Mouse (Mus musculus): ENCODE results near the gene Dnah11. TPM values are rescaled to one million over a fixed set of nuclear protein-coding genes. Genes with fewer than 3 reads are reported as not detected.

The Dnah11 gene
- polyA plus RNA-seq, 1 experiment from 2014 or later = 0.74 TPM

DNA sequence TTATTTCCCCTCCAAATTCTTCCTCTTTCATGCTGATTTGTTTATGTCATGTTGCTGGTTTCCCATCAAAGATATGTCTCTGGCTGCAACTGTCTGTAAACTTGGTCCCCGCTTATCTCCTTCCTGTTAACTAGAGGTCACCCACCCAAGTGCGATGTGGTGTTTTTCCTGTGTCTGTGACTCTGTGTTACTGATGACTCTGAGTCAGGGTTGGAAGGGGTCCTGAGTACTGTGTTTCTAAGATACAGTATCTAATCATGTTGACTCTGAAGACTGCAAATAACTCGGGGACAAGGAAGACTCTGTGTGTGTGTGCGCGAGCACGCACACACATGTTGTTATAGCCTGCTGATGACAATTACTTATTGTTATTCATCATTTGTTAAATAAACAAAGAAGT, 179.9 kb downstream of the Dnah11 start:
- H3K9me3 ChIP-seq (ENCODE audit: control insufficient read depth, low read length) = no peaks in the 10 kb centered on the region
- no peak for DNase-seq (ENCODE audit: low spot score)
- H3K4me2 ChIP-seq (replicated peaks) = no peak overlapping the region
- H3K9ac ChIP-seq = no peak overlapping the region
- no peak for ATAC-seq (ENCODE audit: low FRiP score)
- WGBS = 83% methylated on average over 6 of the region's 6 CpGs
- H3K4me3 ChIP-seq (replicated peaks; ENCODE audit: low read length) = no peak overlapping the region
- no peak overlapping the region for H3K27ac ChIP-seq
- H3K36me3 ChIP-seq (replicated peaks; ENCODE audit: control insufficient read depth, insufficient read depth) = no peaks in the 10 kb centered on the region
- H3K27me3 ChIP-seq (ENCODE audit: control insufficient read depth, insufficient read depth, low read length) = no peaks in the 10 kb centered on the region
- no peaks in the 10 kb centered on the region for H3K4me1 ChIP-seq (replicated peaks; ENCODE audit: control insufficient read depth, insufficient read depth, low read length)

GRCm38 (mm10) chr12:118013872-118014271, 185.0 kb downstream of the Dnah11 start:
- Histone ChIP-seq H3K4me2 (replicated peaks) (no peak overlapping the region), H3K36me3 (replicated peaks; ENCODE audit: control insufficient read depth, insufficient read depth) (no peaks in the 10 kb centered on the region), H3K4me1 (replicated peaks; ENCODE audit: control insufficient read depth, insufficient read depth, low read length) (no peaks in the 10 kb centered on the region), H3K9ac (no peak overlapping the region), H3K27me3 (ENCODE audit: control insufficient read depth, insufficient read depth, low read length) (no peaks in the 10 kb centered on the region), H3K27ac (no peak overlapping the region), H3K4me3 (replicated peaks; ENCODE audit: low read length) (no peak overlapping the region), H3K9me3 (ENCODE audit: control insufficient read depth, low read length) (no peaks in the 10 kb centered on the region)
- no peak for ATAC-seq (ENCODE audit: low FRiP score)
- DNase-seq (ENCODE audit: low spot score) = no peak
- WGBS = 95% methylated on average over 3 of the region's 3 CpGs

- Histone ChIP-seq H3K9ac (no peak overlapping the region), H3K4me1 (replicated peaks; ENCODE audit: control insufficient read depth, insufficient read depth, low read length) (no peaks in the 10 kb centered on the region), H3K27me3 (ENCODE audit: control insufficient read depth, insufficient read depth, low read length) (no peaks in the 10 kb centered on the region), H3K27ac (no peak overlapping the region), H3K36me3 (replicated peaks; ENCODE audit: control insufficient read depth, insufficient read depth) (no peaks in the 10 kb centered on the region), H3K9me3 (ENCODE audit: control insufficient read depth, low read length) (no peaks in the 10 kb centered on the region), H3K4me2 (replicated peaks) (no peak overlapping the region), H3K4me3 (replicated peaks; ENCODE audit: low read length) (no peak overlapping the region)
- DNase-seq (ENCODE audit: low spot score) (no peak), ATAC-seq (ENCODE audit: low FRiP score) (no peak)
- WGBS = 90% methylated on average over 8 of the region's 8 CpGs
Observed at GRCm38 (mm10) chr12:118011921-118012320, 186.9 kb downstream of the Dnah11 start.

GRCm38 (mm10) chr12:117994938-117995337, 203.9 kb downstream of the Dnah11 start:
- Histone ChIP-seq H3K4me1 (replicated peaks; ENCODE audit: control insufficient read depth, insufficient read depth, low read length) (peaks cover 1% of the 10 kb centered on the region; the same call in 1 of the 2 replicates), H3K4me2 (replicated peaks) (no peak overlapping the region), H3K27me3 (ENCODE audit: control insufficient read depth, insufficient read depth, low read length) (peaks cover 57% of the 10 kb centered on the region), H3K27ac (no peak overlapping the region), H3K4me3 (replicated peaks; ENCODE audit: low read length) (no peak overlapping the region), H3K36me3 (replicated peaks; ENCODE audit: control insufficient read depth, insufficient read depth) (no peaks in the 10 kb centered on the region), H3K9me3 (ENCODE audit: control insufficient read depth, low read length) (no peaks in the 10 kb centered on the region), H3K9ac (no peak overlapping the region)
- ATAC-seq (ENCODE audit: low FRiP score) (no peak), DNase-seq (ENCODE audit: low spot score) (no peak)
- WGBS = 46% methylated on average over 9 of the region's 9 CpGs

- ATAC-seq (ENCODE audit: low FRiP score) (peak; percentile 93), DNase-seq (ENCODE audit: low spot score) (peak; percentile 86)
- H3K9me3 ChIP-seq (ENCODE audit: control insufficient read depth, low read length) = no peaks in the 10 kb centered on the region
- H3K4me1 ChIP-seq (replicated peaks; ENCODE audit: control insufficient read depth, insufficient read depth, low read length) = peaks cover 13% of the 10 kb centered on the region
- no peaks in the 10 kb centered on the region for H3K36me3 ChIP-seq (replicated peaks; ENCODE audit: control insufficient read depth, insufficient read depth)
- H3K27me3 ChIP-seq (ENCODE audit: control insufficient read depth, insufficient read depth, low read length) = peaks cover 63% of the 10 kb centered on the region
- no peak overlapping the region for H3K9ac ChIP-seq
- H3K27ac ChIP-seq = no peak overlapping the region
- no peak overlapping the region for H3K4me2 ChIP-seq (replicated peaks)
- no peak overlapping the region for H3K4me3 ChIP-seq (replicated peaks; ENCODE audit: low read length)
- WGBS = 2% methylated on average over 7 of the region's 7 CpGs
Observed at GRCm38 (mm10) chr12:117993499-117993898, 205.3 kb downstream of the Dnah11 start.

DNA sequence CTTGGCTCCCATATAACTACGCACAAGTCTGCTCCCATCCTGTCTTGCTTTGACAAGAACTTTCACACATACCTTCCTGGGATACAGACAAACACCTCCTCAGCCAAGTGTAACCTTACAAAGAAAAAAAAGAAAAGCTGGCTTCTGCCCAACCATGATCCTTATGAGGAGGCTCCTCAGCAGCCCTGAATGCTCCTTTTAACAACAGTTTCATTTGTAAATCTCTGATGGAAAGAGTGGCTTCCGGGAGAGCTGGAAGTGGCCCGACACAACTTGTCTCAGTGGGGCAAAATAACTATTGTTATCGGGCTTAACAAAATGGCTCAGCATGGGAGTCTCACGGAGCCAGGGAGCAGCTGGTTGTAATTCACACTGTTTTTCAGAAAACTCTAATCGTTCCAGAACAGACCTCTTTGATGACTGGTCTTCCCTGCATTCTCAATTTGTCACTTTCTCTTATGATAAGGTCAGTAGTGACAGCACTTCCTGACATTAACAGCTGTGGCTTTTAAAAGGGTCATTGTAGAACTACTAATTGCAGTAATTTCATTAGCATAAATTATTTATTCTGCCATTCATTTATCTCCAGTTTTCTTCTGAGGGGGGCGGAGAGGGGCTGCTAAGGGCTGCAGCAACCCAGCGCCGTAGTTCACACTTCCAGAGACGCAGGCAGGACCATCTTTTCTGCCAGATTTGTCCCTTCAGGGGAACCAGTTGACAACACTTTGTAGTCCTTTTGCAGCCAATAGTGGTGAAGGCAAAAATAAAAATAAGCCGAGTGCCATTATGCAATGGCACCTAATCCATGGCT, 209.6 kb downstream of the Dnah11 start:
- Histone ChIP-seq H3K27ac (peak overlapping the region; percentile 9; the same call in 1 of the 2 replicates), H3K4me2 (replicated peaks) (peak overlapping the region; percentile 42), H3K9me3 (ENCODE audit: control insufficient read depth, low read length) (no peaks in the 10 kb centered on the region), H3K4me3 (replicated peaks; ENCODE audit: low read length) (no peak overlapping the region), H3K36me3 (replicated peaks; ENCODE audit: control insufficient read depth, insufficient read depth) (no peaks in the 10 kb centered on the region), H3K27me3 (ENCODE audit: control insufficient read depth, insufficient read depth, low read length) (peaks cover 67% of the 10 kb centered on the region), H3K4me1 (replicated peaks; ENCODE audit: control insufficient read depth, insufficient read depth, low read length) (peaks cover 13% of the 10 kb centered on the region), H3K9ac (no peak overlapping the region)
- DNase-seq (ENCODE audit: low spot score) (peak; percentile 54), ATAC-seq (ENCODE audit: low FRiP score) (peak; percentile 53; the same call in 1 of the 2 replicates)
- 4% methylated on average over 11 of the region's 11 CpGs for WGBS

- Histone ChIP-seq H3K4me3 (replicated peaks; ENCODE audit: low read length) (no peak overlapping the region), H3K27ac (no peak overlapping the region), H3K9me3 (ENCODE audit: control insufficient read depth, low read length) (no peaks in the 10 kb centered on the region), H3K4me2 (replicated peaks) (no peak overlapping the region), H3K4me1 (replicated peaks; ENCODE audit: control insufficient read depth, insufficient read depth, low read length) (no peaks in the 10 kb centered on the region), H3K9ac (no peak overlapping the region), H3K36me3 (replicated peaks; ENCODE audit: control insufficient read depth, insufficient read depth) (no peaks in the 10 kb centered on the region), H3K27me3 (ENCODE audit: control insufficient read depth, insufficient read depth, low read length) (peaks cover 31% of the 10 kb centered on the region)
- WGBS = 88% methylated on average over 3 of the region's 3 CpGs
- DNase-seq (ENCODE audit: low spot score) (no peak), ATAC-seq (ENCODE audit: low FRiP score) (no peak)
Observed at GRCm38 (mm10) chr12:117980315-117980714, 218.5 kb downstream of the Dnah11 start.

DNA sequence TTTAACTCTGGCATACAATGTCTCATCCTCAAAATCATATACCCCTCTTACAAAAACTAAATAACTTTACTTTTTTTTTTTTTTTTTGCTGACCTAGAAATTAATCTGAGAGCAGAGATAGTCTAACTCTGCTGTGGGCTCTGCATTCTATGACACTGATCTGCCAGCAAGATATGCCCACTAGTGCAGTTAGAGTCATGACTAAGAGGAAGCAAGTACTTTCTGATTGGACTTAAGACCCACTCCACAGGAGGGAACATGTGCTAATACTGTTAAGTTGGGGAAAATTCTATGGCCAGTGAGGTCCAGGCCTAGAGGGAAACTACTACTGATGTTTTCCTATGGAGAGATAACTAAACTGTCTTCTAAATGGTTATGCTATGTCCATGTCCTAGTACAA, 225.1 kb downstream of the Dnah11 start:
- Histone ChIP-seq H3K4me2 (replicated peaks) (no peak overlapping the region), H3K4me1 (replicated peaks; ENCODE audit: control insufficient read depth, insufficient read depth, low read length) (no peaks in the 10 kb centered on the region), H3K36me3 (replicated peaks; ENCODE audit: control insufficient read depth, insufficient read depth) (no peaks in the 10 kb centered on the region), H3K27me3 (ENCODE audit: control insufficient read depth, insufficient read depth, low read length) (no peaks in the 10 kb centered on the region), H3K4me3 (replicated peaks; ENCODE audit: low read length) (no peak overlapping the region), H3K27ac (no peak overlapping the region), H3K9me3 (ENCODE audit: control insufficient read depth, low read length) (no peaks in the 10 kb centered on the region), H3K9ac (no peak overlapping the region)
- DNase-seq (ENCODE audit: low spot score) (no peak), ATAC-seq (ENCODE audit: low FRiP score) (no peak)

GRCm38 (mm10) chr12:117962698-117963097, 236.1 kb downstream of the Dnah11 start:
- Histone ChIP-seq H3K36me3 (replicated peaks; ENCODE audit: control insufficient read depth, insufficient read depth) (no peaks in the 10 kb centered on the region), H3K4me2 (replicated peaks) (no peak overlapping the region), H3K9me3 (ENCODE audit: control insufficient read depth, low read length) (0 out of 2 replicates have a peak, but pooled peaks cover 5% of the 10 kb centered on the region), H3K4me3 (replicated peaks; ENCODE audit: low read length) (no peak overlapping the region), H3K27ac (no peak overlapping the region), H3K27me3 (ENCODE audit: control insufficient read depth, insufficient read depth, low read length) (no peaks in the 10 kb centered on the region), H3K4me1 (replicated peaks; ENCODE audit: control insufficient read depth, insufficient read depth, low read length) (no peaks in the 10 kb centered on the region), H3K9ac (no peak overlapping the region)
- DNase-seq (ENCODE audit: low spot score) = no peak
- ATAC-seq (ENCODE audit: low FRiP score) = no peak
- WGBS = 62% methylated on average over 2 of the region's 2 CpGs

Measured in hindbrain, embryonic 14.5 days (tissue).